Mouse (Mus musculus) megakaryocyte, embryonic 14.5 days (primary cell): ENCODE results near the gene Doc2a.

Experiments used
- FLI1 ChIP-seq: IDR thresholded peaks from 2 replicates; pipeline ENCODE4 v1.6.1; 2012; ENCODE audit warnings: low read length, inconsistent platforms, mixed read lengths
- GATA1 ChIP-seq: IDR thresholded peaks from 3 replicates; pipeline ENCODE4 v1.6.1; 2012; ENCODE audit warnings: mixed read lengths, low read length, inconsistent platforms, borderline replicate concordance

DNA sequence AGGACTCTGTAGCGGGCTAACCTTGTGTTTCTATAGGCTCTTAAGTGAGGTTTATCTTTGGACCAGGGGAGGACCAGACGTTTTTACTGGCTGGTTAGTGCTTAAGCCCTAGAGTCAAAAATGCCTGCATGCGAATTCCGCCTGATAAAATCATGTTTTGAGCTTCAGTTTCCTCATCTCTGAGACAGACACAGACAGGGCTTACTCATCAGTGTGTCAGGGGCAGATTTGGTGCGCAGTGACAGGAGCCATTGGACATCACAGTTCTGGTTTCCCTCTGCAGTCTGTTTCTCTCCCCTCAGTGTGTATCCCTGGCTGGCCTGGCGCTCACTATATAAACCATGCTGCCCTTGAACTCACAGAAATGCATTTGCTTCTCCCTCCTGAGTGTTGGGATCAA, 44.0 kb upstream of the Doc2a start:
- TF ChIP-seq GATA1 (no peak), FLI1 (no peak)
